Mouse (Mus musculus): Measurements from ENCODE around the gene Srpk2.

GRCm38 (mm10) chr5:23513468-23513867, 170.9 kb downstream of the Srpk2 start:
- TF ChIP-seq POLR2A (IDR thresholded peaks at IDR 0.05; ENCODE audit: borderline replicate concordance, extremely low read depth, low read depth, low read length) = no peak
- TF ChIP-seq CTCF (IDR thresholded peaks at IDR 0.05; ENCODE audit: insufficient read depth, low read length) = no peak

Data from lung, adult 2 months (tissue).